Mouse (Mus musculus): Measurements from ENCODE around the gene Trp63. TPM values are rescaled to one million over a fixed set of nuclear protein-coding genes. Genes with fewer than 3 reads are reported as not detected.

The Trp63 gene
- total RNA-seq, 4 experiments from 2014 or later, result 1.1 to 1.7 (median 1.2) TPM

- no peak for DNase-seq (ENCODE audit: low spot score in 2 of 2)
These were observed 96.4 kb downstream of the Trp63 start for GRCm38 (mm10) chr16:25779964-25780363.

GRCm38 (mm10) chr16:25784246-25784645 is 100.7 kb downstream of the Trp63 start:
- no peak for DNase-seq (ENCODE audit: low spot score in 2 of 2)

- no peak for DNase-seq (ENCODE audit: low spot score in 2 of 2)
These were observed 102.9 kb downstream of the Trp63 start for GRCm38 (mm10) chr16:25786457-25786856.

- no peak for DNase-seq (ENCODE audit: low spot score in 2 of 2)
These were observed 109.2 kb downstream of the Trp63 start for GRCm38 (mm10) chr16:25792640-25793266.

GRCm38 (mm10) chr16:25797732-25798294 is 114.2 kb downstream of the Trp63 start:
- DNase-seq (ENCODE audit: low spot score in 2 of 2), result no peak

- DNase-seq (ENCODE audit: low spot score in 2 of 2), result no peak
These were observed 116.1 kb downstream of the Trp63 start for GRCm38 (mm10) chr16:25799618-25800017.

GRCm38 (mm10) chr16:25804955-25805354 is 121.4 kb downstream of the Trp63 start:
- no peak for DNase-seq (ENCODE audit: low spot score in 2 of 2)

GRCm38 (mm10) chr16:25807116-25807515 is 123.6 kb downstream of the Trp63 start:
- DNase-seq (ENCODE audit: low spot score in 2 of 2), result no peak

- DNase-seq (ENCODE audit: low spot score in 2 of 2), result no peak
These were observed 134.4 kb downstream of the Trp63 start for GRCm38 (mm10) chr16:25817753-25818624.

- DNase-seq (ENCODE audit: low spot score in 2 of 2), result no peak
These were observed 142.5 kb downstream of the Trp63 start for GRCm38 (mm10) chr16:25826016-25826415.

GRCm38 (mm10) chr16:25832576-25832975 is 149.0 kb downstream of the Trp63 start:
- no peak for DNase-seq (ENCODE audit: low spot score in 2 of 2)

GRCm38 (mm10) chr16:25835301-25835700 is 151.7 kb downstream of the Trp63 start:
- no peak for DNase-seq (ENCODE audit: low spot score in 2 of 2)

GRCm38 (mm10) chr16:25835723-25836122 is 152.2 kb downstream of the Trp63 start:
- DNase-seq (ENCODE audit: low spot score in 2 of 2), result no peak

GRCm38 (mm10) chr16:25842996-25843395 is 159.4 kb downstream of the Trp63 start:
- no peak for DNase-seq (ENCODE audit: low spot score in 2 of 2)

GRCm38 (mm10) chr16:25843625-25844024 is 160.1 kb downstream of the Trp63 start:
- no peak for DNase-seq (ENCODE audit: low spot score in 2 of 2)

- DNase-seq (ENCODE audit: low spot score in 2 of 2), result no peak
These were observed 163.0 kb downstream of the Trp63 start for GRCm38 (mm10) chr16:25846611-25847010.

- DNase-seq (ENCODE audit: low spot score in 2 of 2), result no peak
These were observed 164.9 kb downstream of the Trp63 start for GRCm38 (mm10) chr16:25848474-25848873.

- DNase-seq (ENCODE audit: low spot score in 2 of 2), result no peak
These were observed 166.3 kb downstream of the Trp63 start for GRCm38 (mm10) chr16:25849593-25850464.

- DNase-seq (ENCODE audit: low spot score in 2 of 2), result no peak
These were observed 177.4 kb downstream of the Trp63 start for GRCm38 (mm10) chr16:25860731-25861505.

GRCm38 (mm10) chr16:25865096-25865869 is 181.7 kb downstream of the Trp63 start:
- peak in 1 of 2 experiments; percentile 24 for DNase-seq (ENCODE audit: low spot score in 2 of 2)

Data from layer of hippocampus, adult 8-10 months (tissue).